Mouse (Mus musculus): ENCODE measurements around the gene Ugt1a8.

DNA sequence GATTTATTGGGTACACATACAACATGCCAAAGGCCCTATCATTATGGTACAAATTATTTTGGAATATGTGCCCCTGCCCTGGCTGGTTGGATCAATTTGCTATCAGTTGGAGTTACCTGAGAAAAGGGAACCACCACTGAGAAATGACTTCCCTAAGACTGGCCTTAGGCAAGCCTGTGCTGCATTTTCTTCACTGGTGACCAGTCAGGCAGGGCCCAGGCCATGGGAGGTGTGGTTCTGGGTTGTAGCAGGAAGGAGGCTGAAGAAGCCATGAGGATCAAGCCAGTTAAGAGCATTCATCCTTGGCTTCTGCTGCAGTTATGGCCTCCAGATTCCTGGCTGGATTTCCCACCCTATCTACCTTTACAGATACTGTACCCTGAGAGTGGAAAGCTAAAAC, 4.7 kb downstream of the Ugt1a8 start:
- TF ChIP-seq GATA1 (IDR thresholded peaks at IDR 0.05; ENCODE audit: borderline replicate concordance, low read length) (no peak), TAL1 (conservative IDR thresholded peaks at IDR 0.05; ENCODE audit: low read depth, low read length) (no peak), CTCF (IDR thresholded peaks at IDR 0.05; ENCODE audit: low read depth, low read length) (no peak), POLR2AphosphoS5 (IDR thresholded peaks at IDR 0.05; ENCODE audit: insufficient replicate concordance, low read depth, low read length) (no peak)

All from G1E (cell line).